Mouse (Mus musculus): ENCODE measurements around the gene Prdx1. TPM values are rescaled to one million over a fixed set of nuclear protein-coding genes. Genes with fewer than 3 reads are reported as not detected.
"Not testable (repeated sequence)": the region's sequence is repeated elsewhere in the genome, so short reads cannot be mapped to it uniquely, and the experiment has no call there.

Prdx1 gene
- total RNA-seq, 2 experiments from 2014 or later, result 39.4 to 99.3 TPM

DNA sequence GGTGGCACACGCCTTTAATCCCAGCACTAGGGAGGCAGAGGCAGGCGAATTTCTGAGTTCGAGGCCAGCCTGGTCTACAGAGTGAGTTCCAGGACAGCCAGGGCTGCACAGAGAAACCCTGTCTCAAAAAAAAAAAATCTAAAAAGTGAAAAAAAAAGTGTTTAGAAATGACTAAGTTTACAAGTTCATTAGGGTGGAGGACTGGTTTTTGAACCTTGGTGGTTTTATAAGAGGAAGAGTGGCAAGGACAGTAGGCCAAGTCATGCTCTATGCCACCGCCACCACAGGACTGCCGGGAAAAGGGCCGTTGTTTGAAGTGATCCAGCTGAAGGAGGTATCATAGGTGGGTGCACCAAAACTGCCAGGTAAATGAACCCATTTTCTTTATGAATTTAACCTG is 10.6 kb upstream of the Prdx1 start:
- not testable (repeated sequence) for ATAC-seq (replicated peaks; ENCODE audit: low FRiP score, poor library complexity, severe bottlenecking)

DNA sequence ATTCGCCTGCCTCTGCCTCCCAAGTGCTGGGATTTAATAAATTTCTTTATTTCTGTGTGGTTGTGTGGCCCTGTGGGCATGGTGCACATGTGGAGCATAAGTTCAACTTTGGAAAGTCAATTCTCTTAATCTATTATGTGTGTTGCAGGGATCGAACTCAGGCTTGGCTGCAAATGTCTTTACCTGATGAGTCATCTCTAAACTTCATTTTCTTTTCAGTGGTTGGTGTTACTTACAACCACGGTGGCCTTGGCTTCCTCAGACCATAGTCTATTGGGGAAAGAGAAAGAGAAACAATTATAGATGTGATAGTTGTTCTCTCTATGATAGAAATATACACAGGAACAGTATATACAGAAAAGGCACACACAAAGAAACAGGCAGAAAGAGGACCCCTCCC is 9.3 kb upstream of the Prdx1 start:
- no peak for ATAC-seq (replicated peaks; ENCODE audit: low FRiP score, poor library complexity, severe bottlenecking)

DNA sequence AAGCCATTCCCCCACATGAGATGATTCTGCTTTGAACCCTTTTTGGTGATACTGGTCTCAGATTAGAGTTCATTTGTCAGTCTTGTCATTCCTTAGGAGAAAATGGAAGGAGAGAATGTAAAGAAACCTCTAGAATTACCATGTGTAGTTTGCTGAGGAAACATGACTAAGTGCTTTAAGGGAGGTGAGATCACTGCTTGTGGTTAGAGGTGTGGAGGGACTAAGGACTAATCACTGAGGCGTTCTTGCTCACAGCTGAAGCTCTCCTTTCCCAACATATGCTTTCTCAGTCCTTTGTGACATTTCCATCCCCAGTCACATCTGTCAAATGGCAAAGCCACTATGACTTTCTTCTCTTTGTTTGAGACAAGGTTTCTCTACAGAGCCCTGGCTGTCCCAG is 7.5 kb upstream of the Prdx1 start:
- ATAC-seq (replicated peaks; ENCODE audit: low FRiP score, poor library complexity, severe bottlenecking), result no peak

DNA sequence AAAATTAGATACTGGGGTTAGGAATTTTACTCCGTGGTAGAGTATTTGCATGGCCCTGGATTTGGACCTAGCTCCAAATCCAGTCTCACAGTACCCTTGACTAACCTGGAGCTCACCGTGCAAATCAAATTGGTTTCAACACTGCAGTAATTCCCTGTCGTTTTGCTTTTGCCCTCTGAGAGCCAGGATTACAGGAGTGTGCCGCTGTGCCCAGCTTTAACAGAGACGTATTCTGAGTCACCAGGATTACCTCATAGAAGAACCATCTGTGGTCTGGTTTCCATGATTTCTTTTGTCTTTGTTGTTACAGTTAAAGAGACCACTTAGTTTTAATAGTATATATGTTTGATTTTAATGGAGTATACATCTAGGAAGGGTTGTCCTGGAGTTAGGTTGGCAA is 6.2 kb upstream of the Prdx1 start:
- ATAC-seq (replicated peaks; ENCODE audit: low FRiP score, poor library complexity, severe bottlenecking), result no peak

DNA sequence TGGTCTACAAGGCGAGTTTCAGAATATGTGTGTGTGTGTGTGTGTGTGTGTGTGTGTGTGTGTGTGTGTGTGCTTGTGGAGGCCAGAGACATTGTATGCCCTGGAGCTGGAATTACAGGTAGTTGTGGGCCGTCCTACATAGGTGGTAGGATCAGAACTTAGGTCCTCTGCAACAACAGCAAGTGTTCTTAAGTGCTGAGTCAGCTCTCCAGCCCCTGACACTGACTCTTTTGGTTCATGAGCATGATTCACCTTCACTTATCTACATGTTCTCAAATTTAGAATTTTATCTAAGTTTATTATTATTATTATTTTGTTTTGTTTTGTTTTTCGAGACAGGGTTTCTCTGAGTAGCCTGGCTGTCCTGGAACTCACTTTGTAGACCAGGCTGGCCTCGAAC is 4.8 kb upstream of the Prdx1 start:
- not testable (repeated sequence) for ATAC-seq (replicated peaks; ENCODE audit: low FRiP score, poor library complexity, severe bottlenecking)

DNA sequence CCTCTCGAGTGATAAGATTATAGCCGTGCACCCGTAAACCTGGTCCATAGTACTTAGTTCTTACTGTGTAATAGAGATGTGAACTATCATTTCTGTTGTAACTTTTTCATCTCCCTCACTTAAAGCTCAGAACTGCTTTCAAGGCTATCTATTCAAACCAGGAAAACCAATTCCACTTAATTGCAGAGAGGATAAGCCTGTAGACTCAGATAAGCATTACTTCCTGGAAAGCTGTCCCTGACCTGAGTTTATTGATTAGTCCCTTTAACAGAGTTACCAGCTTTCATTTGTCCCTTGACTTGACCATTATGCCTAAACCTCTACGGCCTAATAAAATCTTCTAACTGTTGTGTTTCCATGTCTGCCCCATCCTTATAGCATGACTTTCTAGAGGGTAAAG is 1.4 kb upstream of the Prdx1 start:
- ATAC-seq (replicated peaks; ENCODE audit: low FRiP score, poor library complexity, severe bottlenecking), result no peak

DNA sequence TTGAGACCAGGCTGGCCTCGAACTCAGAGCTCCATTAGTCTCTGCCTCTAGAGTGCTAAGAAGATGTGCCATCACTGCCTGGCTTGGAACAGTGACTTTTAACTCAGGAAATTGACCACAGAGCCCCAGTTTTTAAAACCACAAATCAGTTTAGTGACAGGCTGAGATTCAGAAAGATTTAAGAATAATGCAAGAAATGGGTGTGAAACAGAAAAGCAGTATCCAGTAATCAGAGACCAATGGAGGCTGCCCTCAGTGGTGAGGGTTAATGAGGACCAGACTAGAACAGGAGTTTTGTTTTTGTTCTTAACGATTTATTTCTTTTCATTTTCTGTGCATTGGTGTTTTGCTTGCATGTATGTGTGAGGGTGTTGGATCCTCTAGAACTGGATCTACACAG is 679 bp upstream of the Prdx1 start:
- no peak for ATAC-seq (replicated peaks; ENCODE audit: low FRiP score, poor library complexity, severe bottlenecking)

DNA sequence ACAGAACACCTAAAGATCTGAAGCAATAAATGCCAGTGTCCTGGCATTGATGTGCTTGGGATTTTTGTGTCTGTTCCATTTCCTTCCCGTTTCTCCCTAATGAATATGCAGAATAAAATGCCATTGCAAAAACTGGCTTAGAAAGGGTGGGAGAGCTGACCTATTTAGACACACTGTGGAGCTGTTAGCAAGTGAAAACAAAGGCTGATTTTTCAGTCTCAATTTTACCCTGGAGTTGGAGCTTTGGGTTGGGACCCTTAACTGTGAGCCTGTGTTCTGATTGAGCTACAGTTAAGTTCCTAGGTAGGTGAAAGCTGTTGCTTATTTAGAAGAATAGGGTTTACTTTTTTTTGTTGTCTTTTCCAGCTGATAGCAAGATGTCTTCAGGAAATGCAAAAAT is 1.7 kb downstream of the Prdx1 start:
- ATAC-seq (replicated peaks; ENCODE audit: low FRiP score, poor library complexity, severe bottlenecking), result no peak

DNA sequence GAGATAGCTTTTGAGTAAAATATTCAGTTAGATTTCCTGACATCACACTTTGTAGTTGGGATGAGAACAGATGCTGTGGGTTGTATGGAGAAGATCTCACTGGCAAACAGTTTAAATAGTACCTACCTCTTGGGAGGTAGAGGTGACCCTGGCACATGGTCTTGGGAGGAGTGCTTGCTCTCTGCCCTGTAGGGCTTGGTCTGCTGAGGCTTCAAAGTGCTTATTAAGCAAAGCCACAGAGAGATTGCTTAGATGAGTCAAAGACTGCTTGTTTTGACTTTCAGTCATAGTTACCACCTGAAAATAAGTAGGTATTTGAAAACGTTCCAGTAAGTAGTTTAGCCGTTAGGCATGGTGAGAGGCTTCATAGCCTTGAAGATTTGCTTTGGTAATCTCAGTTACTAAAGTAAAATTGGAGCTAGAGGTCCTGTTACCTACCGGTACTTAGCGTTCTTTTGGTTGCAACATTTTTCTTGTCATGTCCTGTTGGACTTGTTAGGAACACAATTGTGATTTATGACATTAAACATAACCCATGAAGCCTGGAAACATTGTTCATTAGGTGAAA is 4.0 kb downstream of the Prdx1 start:
- no peak for ATAC-seq (replicated peaks; ENCODE audit: low FRiP score, poor library complexity, severe bottlenecking)

DNA sequence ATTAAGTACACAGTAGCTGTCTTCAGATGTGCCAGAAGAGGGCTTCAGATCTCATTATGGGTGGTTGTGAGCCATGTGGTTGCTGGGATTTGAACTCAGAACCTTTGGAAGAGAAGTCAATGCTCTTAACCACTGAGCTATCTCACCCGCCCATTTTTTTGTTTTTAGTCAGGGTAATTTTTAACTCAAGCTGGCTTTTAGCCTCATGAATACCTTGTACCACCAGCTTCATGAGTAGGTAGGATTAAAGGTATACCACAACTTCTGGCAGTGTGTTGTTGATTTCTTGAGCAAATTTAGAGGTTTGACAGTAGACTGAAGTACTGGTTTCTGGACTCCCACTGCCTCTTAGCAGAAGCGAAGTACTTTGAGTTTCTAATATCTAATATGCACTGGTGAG is 6.8 kb downstream of the Prdx1 start:
- no peak for ATAC-seq (replicated peaks; ENCODE audit: low FRiP score, poor library complexity, severe bottlenecking)

DNA sequence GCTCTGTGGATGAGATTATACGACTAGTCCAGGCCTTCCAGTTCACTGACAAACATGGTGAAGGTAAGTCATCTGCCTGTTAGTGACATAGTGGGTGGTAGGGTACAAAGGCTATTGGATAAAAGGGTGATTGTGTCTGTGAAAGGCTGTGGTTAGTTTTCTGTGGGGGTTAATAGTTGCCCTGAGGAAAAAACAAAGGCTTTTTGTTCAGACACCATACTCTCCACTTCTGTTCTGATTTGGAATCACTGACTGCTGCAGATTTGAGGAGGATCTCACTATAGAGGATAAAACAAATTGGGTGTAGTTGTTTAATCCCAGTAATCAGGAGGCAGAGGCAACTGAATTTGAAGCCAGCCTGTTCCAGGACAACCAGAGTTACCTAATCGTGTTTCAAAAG is 8.4 kb downstream of the Prdx1 start:
- ATAC-seq (replicated peaks; ENCODE audit: low FRiP score, poor library complexity, severe bottlenecking), result no peak

DNA sequence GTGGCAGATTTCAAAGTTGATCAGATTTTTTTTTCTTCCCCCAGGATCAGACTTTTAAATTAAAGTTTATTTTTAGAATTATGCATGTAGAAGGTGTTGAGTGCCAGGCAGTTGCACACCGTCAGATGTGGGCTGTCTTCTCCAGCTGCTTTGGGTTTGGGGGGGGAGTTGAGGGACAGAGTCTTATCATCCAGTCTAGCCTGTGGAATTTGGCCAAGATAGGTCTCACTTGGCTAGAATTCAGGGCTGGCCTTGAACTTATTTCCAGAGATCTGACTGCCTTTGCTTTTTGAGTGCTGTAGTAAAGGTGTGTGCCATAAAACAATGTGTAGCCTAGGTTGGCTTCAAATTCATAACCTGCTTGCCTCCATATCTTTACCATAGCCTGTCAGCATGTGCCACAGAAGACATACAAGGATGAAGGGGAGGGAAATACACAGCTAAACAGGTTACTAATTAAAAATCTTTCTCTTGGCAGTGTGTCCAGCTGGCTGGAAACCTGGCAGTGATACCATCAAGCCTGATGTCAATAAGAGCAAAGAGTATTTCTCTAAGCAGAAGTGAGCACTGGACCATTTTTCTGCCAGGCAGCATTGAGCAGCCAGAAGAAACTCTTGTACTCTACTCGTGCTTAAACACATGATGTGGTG is 13.5 kb downstream of the Prdx1 start:
- ATAC-seq (replicated peaks; ENCODE audit: low FRiP score, poor library complexity, severe bottlenecking), result no peak

DNA sequence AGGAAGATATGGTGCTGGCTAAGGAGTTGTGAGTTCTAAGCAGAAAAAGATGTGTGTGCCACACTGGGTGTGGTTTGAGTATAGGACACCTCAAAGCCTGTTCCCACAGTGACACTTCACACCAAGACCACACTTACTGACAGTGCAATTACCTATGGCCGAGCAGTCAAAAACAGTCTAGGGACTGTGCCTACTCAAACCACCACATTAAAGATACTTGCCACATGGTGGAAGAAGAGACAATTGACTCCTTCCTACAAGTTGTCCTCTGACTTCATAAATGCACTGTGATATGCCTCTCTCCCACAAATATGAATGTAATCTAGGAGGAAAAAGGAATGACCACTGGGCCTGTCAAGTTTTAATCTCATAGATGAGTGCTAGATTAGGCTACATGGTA is 15.6 kb downstream of the Prdx1 start:
- ATAC-seq (replicated peaks; ENCODE audit: low FRiP score, poor library complexity, severe bottlenecking), result no peak

DNA sequence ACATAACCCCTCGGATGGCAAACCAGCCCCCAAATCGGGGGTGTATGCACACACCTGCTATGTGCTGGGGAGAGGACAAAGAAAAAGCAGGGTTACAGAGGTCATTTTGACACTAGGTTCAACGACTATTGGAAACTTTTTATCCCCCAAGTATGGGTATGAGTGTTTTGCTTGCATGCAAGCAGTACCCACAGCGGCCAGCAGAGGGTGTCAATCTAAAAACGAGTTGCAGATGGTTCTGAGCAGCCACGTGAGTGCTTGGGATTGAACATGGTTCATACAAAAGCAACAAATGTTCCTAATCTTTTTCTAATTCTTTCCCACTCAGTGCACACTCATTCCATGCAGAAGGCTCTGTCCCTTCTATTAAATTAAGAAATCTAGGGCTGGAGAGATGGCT is 18.5 kb downstream of the Prdx1 start:
- 0 out of 2 replicates have a peak, but pooled peaks have one; percentile 39 for ATAC-seq (replicated peaks; ENCODE audit: low FRiP score, poor library complexity, severe bottlenecking)

DNA sequence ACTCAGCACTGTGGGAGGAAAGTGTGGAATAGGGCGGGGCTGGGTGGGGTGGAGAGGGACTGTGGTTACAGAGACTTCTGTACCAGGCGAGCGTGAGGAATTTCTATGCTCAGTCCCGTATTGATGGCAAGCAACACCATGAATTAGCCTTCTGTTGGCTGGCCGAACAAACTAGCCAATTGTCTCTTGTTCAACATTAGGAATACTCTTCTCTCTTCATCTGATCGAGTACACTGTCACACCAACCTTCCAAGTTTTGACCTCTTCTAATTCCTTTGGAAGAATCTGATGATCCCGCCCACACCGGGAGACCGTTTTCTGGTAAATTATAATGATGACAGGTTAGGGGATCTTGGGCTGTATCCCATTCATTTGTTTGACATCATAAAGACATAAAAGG is 22.3 kb downstream of the Prdx1 start:
- ATAC-seq (replicated peaks; ENCODE audit: low FRiP score, poor library complexity, severe bottlenecking), result 0 out of 2 replicates have a peak, but pooled peaks have one; percentile 2

DNA sequence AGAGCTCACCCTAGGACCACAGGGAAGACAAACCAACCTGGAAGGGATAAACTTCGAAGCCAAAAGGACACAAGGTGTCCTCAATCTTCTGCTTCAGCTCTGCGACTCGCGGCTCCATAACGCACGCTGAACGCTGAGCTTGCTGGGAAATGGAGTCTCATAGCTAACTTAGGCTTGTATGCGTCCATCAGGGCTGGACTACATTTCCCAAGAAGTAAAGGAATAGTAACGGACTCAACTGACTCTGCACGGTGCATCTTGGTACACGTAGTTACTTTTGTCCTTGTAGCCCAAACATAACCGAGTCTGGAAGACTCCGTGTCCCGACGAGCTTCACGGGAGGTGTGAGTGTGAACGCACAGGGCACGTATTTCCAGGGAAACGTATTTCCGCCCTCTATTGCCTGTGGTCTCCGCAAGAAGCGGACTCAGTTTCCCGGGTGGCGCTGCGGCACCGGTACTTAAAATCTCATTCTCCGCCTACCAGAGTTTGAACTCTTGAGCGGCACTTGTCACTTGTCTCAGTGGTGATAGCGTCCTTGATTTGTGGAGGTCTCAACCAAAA is 22.9 kb downstream of the Prdx1 start, which contains the start of the genes Mmachc and Ccdc163:
TSS of gene Mmachc (minus strand) at position 206 of the 564 bp plus-strand sequence.
TSS of gene Ccdc163 (plus strand) at position 309 of the 564 bp plus-strand sequence.
- ATAC-seq (replicated peaks; ENCODE audit: low FRiP score, poor library complexity, severe bottlenecking), result peak; percentile 95

DNA sequence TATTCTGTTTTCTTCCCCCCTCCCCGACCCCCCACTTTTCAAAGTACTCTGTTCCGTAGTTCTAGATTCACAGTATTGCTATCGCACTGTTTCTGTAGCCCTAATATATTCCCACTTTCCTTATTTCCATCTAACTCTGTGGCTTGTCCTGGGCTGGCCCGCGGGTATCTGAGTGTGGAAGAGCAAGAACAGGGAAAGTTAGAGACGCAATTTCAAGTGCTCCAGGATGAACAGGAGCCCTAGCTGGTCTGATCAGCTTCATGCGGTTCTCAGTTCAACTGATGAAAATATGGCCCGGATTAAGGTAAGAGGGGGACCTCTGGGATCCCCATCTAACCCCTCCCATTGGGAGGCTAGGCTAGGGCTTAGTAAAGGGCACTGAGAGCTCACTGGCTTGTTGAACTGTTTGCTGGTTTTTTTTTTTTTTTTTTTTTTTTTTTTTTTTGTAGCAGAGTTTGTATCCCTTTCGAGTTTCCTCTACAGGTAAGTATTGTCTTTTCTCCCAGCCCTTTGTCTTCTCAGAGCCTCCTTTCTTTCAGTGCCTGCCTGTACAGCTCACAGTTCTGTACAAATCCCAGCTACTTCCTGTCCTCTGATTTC is 23.5 kb downstream of the Prdx1 start:
- peak; percentile 35 for ATAC-seq (replicated peaks; ENCODE audit: low FRiP score, poor library complexity, severe bottlenecking)

DNA sequence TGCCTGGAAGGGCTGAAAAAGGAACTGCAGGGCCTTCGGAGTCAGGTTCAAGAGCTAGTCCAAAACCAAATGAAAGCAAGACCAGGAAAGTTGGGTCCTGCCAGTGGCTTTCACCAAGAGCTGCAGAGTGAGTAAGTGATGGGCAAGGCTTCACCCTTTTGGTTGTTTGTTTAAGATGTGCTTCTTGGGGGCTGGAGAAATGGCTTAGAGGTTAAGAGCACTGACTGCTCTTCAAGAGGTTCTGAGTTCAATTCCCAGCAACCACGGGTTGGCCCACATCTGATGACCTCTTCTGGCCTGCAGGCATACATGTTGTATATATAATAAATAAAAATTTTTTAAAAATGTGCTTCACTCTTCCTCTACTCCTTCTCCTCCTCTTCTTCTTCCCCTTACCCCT is 24.8 kb downstream of the Prdx1 start:
- no peak for ATAC-seq (replicated peaks; ENCODE audit: low FRiP score, poor library complexity, severe bottlenecking)

DNA sequence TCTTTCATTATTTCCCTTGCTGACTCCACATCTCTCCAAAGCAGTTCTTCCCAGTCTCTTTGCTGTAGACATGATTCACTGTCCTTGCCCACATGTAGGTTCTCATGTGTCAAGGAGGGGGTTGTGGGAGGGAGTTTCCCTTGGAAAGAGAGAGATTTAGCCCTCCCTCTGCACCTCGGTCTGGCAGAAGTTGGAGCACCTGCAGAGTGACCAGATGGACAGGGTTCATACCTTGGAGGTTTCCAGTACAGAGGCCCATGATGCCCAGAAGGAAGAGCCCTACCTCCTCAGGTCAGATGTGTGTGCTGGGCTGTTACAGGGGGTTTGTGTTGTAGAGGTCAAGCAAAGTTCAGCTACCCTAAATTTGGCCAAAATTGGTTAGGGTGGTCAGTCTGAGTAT is 27.2 kb downstream of the Prdx1 start:
- no peak for ATAC-seq (replicated peaks; ENCODE audit: low FRiP score, poor library complexity, severe bottlenecking)

DNA sequence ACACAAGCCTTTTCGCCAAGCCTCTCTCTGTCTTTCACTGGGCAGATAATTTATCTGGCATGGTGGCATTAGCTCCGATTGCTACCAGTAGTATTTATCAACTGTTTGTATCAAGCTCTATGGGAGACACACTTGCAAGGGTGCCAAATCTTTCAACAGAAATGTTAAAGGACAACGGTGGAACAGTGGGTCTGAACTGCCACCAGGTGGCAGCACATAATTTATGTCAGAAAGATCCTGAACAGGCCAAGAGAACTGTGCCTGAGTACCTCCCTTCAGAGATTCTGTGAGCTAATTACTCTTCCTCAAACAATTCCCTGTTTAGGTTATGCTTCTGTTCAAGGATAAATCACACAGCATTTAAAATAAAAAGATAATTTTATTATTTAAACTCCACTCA is 34.1 kb downstream of the Prdx1 start:
- peak; percentile 66 for ATAC-seq (replicated peaks; ENCODE audit: low FRiP score, poor library complexity, severe bottlenecking)

All from erythroid progenitor cell, adult 5-6 weeks (primary cell).